Comparison of ENCODE assay signal across 19 mouse cellular contexts in genomic region chr5:75200366-75200724, GRCm38 (mm10). TPM values are rescaled to one million over a fixed set of nuclear protein-coding genes. Genes with fewer than 3 reads are reported as not detected.
A peak's percentile ranks its signal among the peaks of the same experiment; 100 is the strongest.
DNase-seq lines count a peak whose midpoint lies in the region; ATAC-seq and TF ChIP-seq lines count a peak whose summit lies in the region.
"Had no signal": no experiment of that assay in that cellular context is flagged by ENCODE, and none has a peak within 500 bp of the region (broad histone marks: within the 10 kb centered on the region; RNA-seq: fewer than 3 reads in every experiment).

No protein-coding gene starts in this region.

- H3K4me3 ChIP-seq in forebrain, embryonic 14.5 days (ENCODE audit: low read depth, low read length): no peak overlapping the region
- H3K4me3 ChIP-seq in forebrain, postnatal 0 days (ENCODE audit: low read depth, low read length): no peak overlapping the region
- H3K4me3 ChIP-seq in lung, embryonic 15.5 days: no peak overlapping the region
- H3K4me3 ChIP-seq in forebrain, embryonic 16.5 days (replicated peaks; ENCODE audit: low read length): no peak overlapping the region
- H3K4me3 ChIP-seq in midbrain, embryonic 16.5 days (ENCODE audit: low read depth, low read length): no peak overlapping the region
- H3K4me3 ChIP-seq: gastrocnemius, adult 2 months; kidney, embryonic 15.5 days had no signal

- H3K9me3 ChIP-seq in forebrain, embryonic 14.5 days (replicated peaks; ENCODE audit: control insufficient read depth, low read length): no peaks in the 10 kb centered on the region
- no peaks in the 10 kb centered on the region for H3K9me3 ChIP-seq in forebrain, postnatal 0 days (ENCODE audit: low read length)
- no peaks in the 10 kb centered on the region for H3K9me3 ChIP-seq in lung, embryonic 15.5 days
- H3K9me3 ChIP-seq in forebrain, embryonic 16.5 days (ENCODE audit: control insufficient read depth, low read length): no peaks in the 10 kb centered on the region
- H3K9me3 ChIP-seq in midbrain, embryonic 16.5 days (replicated peaks; ENCODE audit: control insufficient read depth, low read length, poor library complexity, severe bottlenecking): no peaks in the 10 kb centered on the region
- H3K9me3 ChIP-seq: kidney, embryonic 15.5 days had no signal

- H3K9ac ChIP-seq in forebrain, embryonic 14.5 days (ENCODE audit: low read length): no peak overlapping the region
- H3K9ac ChIP-seq in forebrain, postnatal 0 days: no peak overlapping the region
- H3K9ac ChIP-seq in lung, embryonic 15.5 days: no peak overlapping the region
- no peak overlapping the region for H3K9ac ChIP-seq in forebrain, embryonic 16.5 days (replicated peaks; ENCODE audit: low read depth, low read length)
- no peak overlapping the region for H3K9ac ChIP-seq in midbrain, embryonic 16.5 days (ENCODE audit: low read depth, low read length)
- H3K9ac ChIP-seq: kidney, embryonic 15.5 days; liver, postnatal 0 days had no signal

- no peak for DNase-seq in forebrain, embryonic 14.5 days (ENCODE audit: low spot score)
- DNase-seq in forebrain, postnatal 0 days: no peak
- no peak for DNase-seq in lung, postnatal 4 days
- DNase-seq in right cerebral cortex, postnatal 36 days (ENCODE audit: low spot score in 2 of 2): no peak
- DNase-seq: adrenal gland, postnatal 36 days; cerebellum, adult 9-10 months; gastrocnemius, adult 2 months; kidney, postnatal 36 days; liver, postnatal 0 days; lung, postnatal 10 days; right cerebral cortex, postnatal 25 days; thymus, postnatal 14 days had no signal

- H3K27me3 ChIP-seq in forebrain, embryonic 14.5 days (replicated peaks; ENCODE audit: control insufficient read depth, insufficient read depth, low read length): no peaks in the 10 kb centered on the region
- no peaks in the 10 kb centered on the region for H3K27me3 ChIP-seq in forebrain, postnatal 0 days (ENCODE audit: insufficient read depth, low read length)
- H3K27me3 ChIP-seq in lung, embryonic 15.5 days: no peaks in the 10 kb centered on the region
- H3K27me3 ChIP-seq in forebrain, embryonic 16.5 days (replicated peaks; ENCODE audit: control insufficient read depth, insufficient read depth, low read length): no peaks in the 10 kb centered on the region
- no peaks in the 10 kb centered on the region for H3K27me3 ChIP-seq in midbrain, embryonic 16.5 days (ENCODE audit: control insufficient read depth, insufficient read depth, low read depth, low read length)
- H3K27me3 ChIP-seq: kidney, embryonic 15.5 days had no signal

- H3K4me1 ChIP-seq in forebrain, embryonic 14.5 days (ENCODE audit: control insufficient read depth, insufficient read depth, low read length): 0 out of 2 replicates have a peak, but pooled peaks cover 4% of the 10 kb centered on the region
- H3K4me1 ChIP-seq in forebrain, postnatal 0 days (ENCODE audit: insufficient read depth): no peaks in the 10 kb centered on the region
- H3K4me1 ChIP-seq in lung, embryonic 15.5 days: no peaks in the 10 kb centered on the region
- H3K4me1 ChIP-seq in forebrain, embryonic 16.5 days (replicated peaks; ENCODE audit: control insufficient read depth, insufficient read depth, low read length): peaks cover 9% of the 10 kb centered on the region
- peaks cover 2% of the 10 kb centered on the region; the same call in 1 of the 2 replicates for H3K4me1 ChIP-seq in midbrain, embryonic 16.5 days (ENCODE audit: control insufficient read depth, insufficient read depth, low read length)
- H3K4me1 ChIP-seq: kidney, embryonic 15.5 days had no signal

- no peak for TF ChIP-seq CTCF in forebrain, postnatal 0 days (IDR thresholded peaks at IDR 0.05; ENCODE audit: low read depth)

- WGBS in forebrain, embryonic 14.5 days: 95% methylated on average over 10 of the region's 10 CpGs
- 94% methylated on average over 10 of the region's 10 CpGs for WGBS in forebrain, postnatal 0 days
- 91% methylated on average over 10 of the region's 10 CpGs for WGBS in lung, embryonic 15.5 days
- 95% methylated on average over 10 of the region's 10 CpGs for WGBS in forebrain, embryonic 16.5 days
- 93% methylated on average over 10 of the region's 10 CpGs for WGBS in midbrain, embryonic 16.5 days

- H3K27ac ChIP-seq in forebrain, embryonic 14.5 days (ENCODE audit: low read depth, low read length): no peak overlapping the region
- H3K27ac ChIP-seq in forebrain, postnatal 0 days (ENCODE audit: low read depth, low read length): no peak overlapping the region
- H3K27ac ChIP-seq in lung, embryonic 15.5 days: no peak overlapping the region
- H3K27ac ChIP-seq in forebrain, embryonic 16.5 days (ENCODE audit: low read length): no peak overlapping the region
- H3K27ac ChIP-seq in midbrain, embryonic 16.5 days (ENCODE audit: low read length): no peak overlapping the region
- H3K27ac ChIP-seq: gastrocnemius, adult 2 months; kidney, embryonic 15.5 days had no signal

- no peaks in the 10 kb centered on the region for H3K36me3 ChIP-seq in forebrain, embryonic 14.5 days (ENCODE audit: control insufficient read depth, insufficient read depth, low read length)
- H3K36me3 ChIP-seq in forebrain, postnatal 0 days (ENCODE audit: insufficient read depth): no peaks in the 10 kb centered on the region
- H3K36me3 ChIP-seq in lung, embryonic 15.5 days: 0 out of 2 replicates have a peak, but pooled peaks cover 3% of the 10 kb centered on the region
- no peaks in the 10 kb centered on the region for H3K36me3 ChIP-seq in forebrain, embryonic 16.5 days (ENCODE audit: control insufficient read depth, insufficient read depth)
- H3K36me3 ChIP-seq in midbrain, embryonic 16.5 days (ENCODE audit: control insufficient read depth, insufficient read depth, low read length): no peaks in the 10 kb centered on the region

- ATAC-seq in forebrain, embryonic 14.5 days: peak; percentile 29; the same call in 1 of the 2 replicates
- ATAC-seq in forebrain, postnatal 0 days: no peak
- ATAC-seq in lung, embryonic 15.5 days (ENCODE audit: borderline replicate concordance, extremely low read depth, low FRiP score, low TSS enrichment): peak; percentile 46; the same call in 1 of the 2 replicates
- ATAC-seq in forebrain, embryonic 16.5 days: 0 out of 2 replicates have a peak, but pooled peaks have one; percentile 18
- ATAC-seq in midbrain, embryonic 16.5 days: 0 out of 2 replicates have a peak, but pooled peaks have one; percentile 42
- ATAC-seq: intestine, postnatal 0 days; liver, postnatal 0 days had no signal

- no peak overlapping the region for H3K4me2 ChIP-seq in forebrain, embryonic 14.5 days (ENCODE audit: low read length)
- H3K4me2 ChIP-seq in forebrain, postnatal 0 days (ENCODE audit: low read depth): no peak overlapping the region
- H3K4me2 ChIP-seq in lung, embryonic 15.5 days: no peak overlapping the region
- no peak overlapping the region for H3K4me2 ChIP-seq in forebrain, embryonic 16.5 days (ENCODE audit: low read length)
- H3K4me2 ChIP-seq in midbrain, embryonic 16.5 days (ENCODE audit: low read length): no peak overlapping the region
- H3K4me2 ChIP-seq: kidney, embryonic 15.5 days; liver, embryonic 11.5 days had no signal

RNA-seq across cellular contexts. Expression of gene Pdgfra, which starts 48.3 kb away (rescaled TPM):
- polyA plus RNA-seq in forebrain, embryonic 14.5 days (2014; fragmentation: Nextera tagmentation; extraction: Ambion mirVana): 7.0 and 10.9 TPM in 2 replicates
- 43.9 and 49.9 TPM in 2 replicates for total RNA-seq in forebrain, postnatal 0 days (2014; rRNA removed)
- polyA plus RNA-seq in forebrain, postnatal 0 days (2015; fragmentation: Nextera tagmentation; extraction: Ambion mirVana): 10.0 and 14.0 TPM in 2 replicates
- 39.5 and 43.6 TPM in 2 replicates for polyA plus RNA-seq in lung, embryonic 15.5 days (2015; fragmentation: Nextera tagmentation; extraction: Ambion mirVana)
- polyA plus RNA-seq in forebrain, embryonic 16.5 days (2015; fragmentation: Nextera tagmentation; extraction: Ambion mirVana): 11.3 and 12.1 TPM in 2 replicates
- polyA plus RNA-seq in midbrain, embryonic 16.5 days (2015; fragmentation: Nextera tagmentation; extraction: Ambion mirVana): 12.7 and 15.2 TPM in 2 replicates
- total RNA-seq: monocyte, adult 5-6 weeks had no signal
